Mouse (Mus musculus) adrenal gland, adult 10 weeks (tissue): ENCODE data around the gene Btbd35f5. TPM values are rescaled to one million over a fixed set of nuclear protein-coding genes. Genes with fewer than 3 reads are reported as not detected.

Source experiments
- polyA plus RNA-seq: library from polyadenylated mRNA; stranded (reverse); fragments of 350-450 nt; fragmentation: Illumina TruSeq; extraction: RNeasy Lipid Tissue Mini Kit (QIAGEN cat#74804); gene quantifications from one replicate; pipeline ENCODE4 v1.2.3, GENCODE M21; 2014; ENCODE audit warnings: low read depth, low replicate concordance

Gene Btbd35f5
- not detected for polyA plus RNA-seq

GRCm38 (mm10) chrX:32973597-32973996 is at the start of gene Btbd35f5:
TSS of gene Btbd35f5 (plus strand) at chrX:32973897.

GRCm38 (mm10) chrX:32941468-32941867 is 32.2 kb upstream of the Btbd35f5 start, which contains the start of gene Gm21789:
TSS of gene Gm21789 (plus strand) at chrX:32941768.

Other genes with a start within 250 kb of the Btbd35f5 start
- gene Btbd35f21, start 247.8 kb upstream of the Btbd35f5 start, polyA plus RNA-seq, result not detected
- not detected for gene Btbd35f30, start 79.3 kb upstream of the Btbd35f5 start, polyA plus RNA-seq
- gene Gm21789, start 32.1 kb upstream of the Btbd35f5 start, polyA plus RNA-seq, result not detected